Mouse (Mus musculus) hindbrain, embryonic 10.5 days (tissue): ENCODE data around the gene Csf3. TPM values are rescaled to one million over a fixed set of nuclear protein-coding genes. Genes with fewer than 3 reads are reported as not detected.
A peak's percentile ranks its signal among the peaks of the same experiment; 100 is the strongest.
"Not testable (repeated sequence)": the region's sequence is repeated elsewhere in the genome, so short reads cannot be mapped to it uniquely, and the experiment has no call there.

ENCODE experiments used
- DNase-seq: peaks from one replicate; pipeline ENCODE4 v3.0.0-alpha.2; 2017; ENCODE audit warnings: low spot score
- H3K27ac ChIP-seq: fragments of 300-500 bp; sonication (generic); 2 replicates; pipeline ENCODE4 v1.5.1; 2016; ENCODE audit warnings: mild to moderate bottlenecking, moderate library complexity
- H3K27me3 ChIP-seq: fragments of 300-500 bp; sonication (generic); 2 replicates; pipeline ENCODE4 v1.6.1; 2016; ENCODE audit warnings: mild to moderate bottlenecking; ENCODE audit not compliant: poor library complexity, insufficient read depth, severe bottlenecking
- H3K36me3 ChIP-seq: fragments of 300-500 bp; sonication (generic); 2 replicates; pipeline ENCODE4 v1.6.1; 2016; ENCODE audit warnings: mild to moderate bottlenecking, moderate library complexity
- H3K4me1 ChIP-seq: fragments of 300-500 bp; sonication (generic); replicated peaks from 2 replicates; pipeline ENCODE4 v1.6.1; 2016; ENCODE audit warnings: mild to moderate bottlenecking
- H3K4me3 ChIP-seq: fragments of 300-500 bp; sonication (generic); 2 replicates; pipeline ENCODE4 v1.5.1; 2016; ENCODE audit warnings: mild to moderate bottlenecking, moderate library complexity
- H3K9me3 ChIP-seq: fragments of 300-500 bp; sonication (generic); 2 replicates; pipeline ENCODE4 v1.6.1; 2016; ENCODE audit warnings: mild to moderate bottlenecking, moderate library complexity
- WGBS: fragments of 180-500 bp; shearing (Covaris S2); methylation state at CpG from one replicate; pipeline ENCODE4 v1.1.7; 2016; 5-methylcytosine and 5-hydroxymethylcytosine counted together
- polyA plus RNA-seq: library from polyadenylated mRNA; unstranded; fragments of >200 nt; fragmentation: Nextera tagmentation; extraction: Ambion mirVana; gene quantifications from 2 replicates; pipeline ENCODE4 v1.2.1, GENCODE M21; 2016

The Csf3 gene
- not detected in 2 replicates for polyA plus RNA-seq

- Histone ChIP-seq H3K27ac (no peak within 1 kb of the TSS), H3K4me1 (0 out of 2 replicates have a peak, but pooled peaks cover 10% of the 10 kb centered on the region), H3K9me3 (no peaks in the 10 kb centered on the region), H3K27me3 (no peaks in the 10 kb centered on the region; the same call in 1 of the 2 replicates), H3K36me3 (peaks cover 37% of the 10 kb centered on the region), H3K4me3 (no peak within 1 kb of the TSS)
- DNase-seq: no peak
- 45% methylated on average over 10 of the region's 10 CpGs for WGBS
Measured at GRCm38 (mm10) chr11:98701213-98701670, at the start of gene Csf3. Gene Csf3 (plus strand): TSS chr11:98701263.

GRCm38 (mm10) chr11:98655076-98655475, 46.0 kb upstream of the Csf3 start:
- 12% methylated on average over 7 of the region's 7 CpGs for WGBS
- not testable (repeated sequence) for H3K27ac ChIP-seq, H3K27me3 ChIP-seq, H3K9me3 ChIP-seq, H3K4me1 ChIP-seq, H3K36me3 ChIP-seq
- 0 out of 2 replicates have a peak overlapping the region, but pooled peaks have one; percentile 2 for H3K4me3 ChIP-seq
- DNase-seq: peak; percentile 58

GRCm38 (mm10) chr11:98660517-98660916, 40.5 kb upstream of the Csf3 start:
- WGBS: 14% methylated on average over 6 of the region's 6 CpGs
- H3K27me3 ChIP-seq: peaks cover 8% of the 10 kb centered on the region
- peaks cover 5% of the 10 kb centered on the region for H3K4me1 ChIP-seq
- no peaks in the 10 kb centered on the region for H3K9me3 ChIP-seq
- no peaks in the 10 kb centered on the region for H3K36me3 ChIP-seq
- peak overlapping the region; percentile 3; the same call in 1 of the 2 replicates for H3K4me3 ChIP-seq
- H3K27ac ChIP-seq: no peak overlapping the region
- peak; percentile 44 for DNase-seq

GRCm38 (mm10) chr11:98664091-98664490, 37.0 kb upstream of the Csf3 start, which contains the start of gene Gsdma:
Gene Gsdma (plus strand): TSS chr11:98664351.
- H3K27me3 ChIP-seq: peaks cover 36% of the 10 kb centered on the region
- H3K9me3 ChIP-seq: no peaks in the 10 kb centered on the region
- H3K36me3 ChIP-seq: no peaks in the 10 kb centered on the region
- peaks cover 5% of the 10 kb centered on the region for H3K4me1 ChIP-seq
- 18% methylated on average over 4 of the region's 4 CpGs for WGBS
- H3K4me3 ChIP-seq: no peak within 1 kb of the TSS
- no peak for DNase-seq
- H3K27ac ChIP-seq: no peak within 1 kb of the TSS

GRCm38 (mm10) chr11:98668984-98669383, 32.1 kb upstream of the Csf3 start:
- peaks cover 48% of the 10 kb centered on the region for H3K27me3 ChIP-seq
- 72% methylated on average over 2 of the region's 2 CpGs for WGBS

GRCm38 (mm10) chr11:98671284-98671815, 29.7 kb upstream of the Csf3 start:
- 76% methylated on average over 3 of the region's 3 CpGs for WGBS
- DNase-seq: no peak
- peaks cover 45% of the 10 kb centered on the region for H3K27me3 ChIP-seq
- no peaks in the 10 kb centered on the region for H3K9me3 ChIP-seq
- peaks cover 5% of the 10 kb centered on the region for H3K4me1 ChIP-seq
- no peaks in the 10 kb centered on the region for H3K36me3 ChIP-seq
- H3K27ac ChIP-seq: no peak overlapping the region
- H3K4me3 ChIP-seq: no peak overlapping the region

More at GRCm38 (mm10) chr11:98668984-98669383, 32.1 kb upstream of the Csf3 start:
- Histone ChIP-seq H3K4me1 (no peaks in the 10 kb centered on the region; the same call in none of the 2 replicates), H3K4me3 (no peak overlapping the region), H3K9me3 (no peaks in the 10 kb centered on the region), H3K36me3 (no peaks in the 10 kb centered on the region), H3K27ac (no peak overlapping the region)
- no peak for DNase-seq

- Histone ChIP-seq H3K4me3 (no peak overlapping the region), H3K27ac (no peak overlapping the region), H3K27me3 (peaks cover 40% of the 10 kb centered on the region), H3K9me3 (no peaks in the 10 kb centered on the region), H3K36me3 (no peaks in the 10 kb centered on the region), H3K4me1 (peaks cover 5% of the 10 kb centered on the region)
- DNase-seq: no peak
- 59% methylated on average over 5 of the region's 5 CpGs for WGBS
Measured at GRCm38 (mm10) chr11:98671857-98672256, 29.2 kb upstream of the Csf3 start.

GRCm38 (mm10) chr11:98672482-98672881, 28.6 kb upstream of the Csf3 start:
- Histone ChIP-seq H3K27ac (no peak overlapping the region), H3K27me3 (peaks cover 33% of the 10 kb centered on the region), H3K36me3 (no peaks in the 10 kb centered on the region), H3K4me3 (no peak overlapping the region), H3K4me1 (peaks cover 5% of the 10 kb centered on the region), H3K9me3 (no peaks in the 10 kb centered on the region)
- DNase-seq: no peak
- 87% methylated on average over 5 of the region's 5 CpGs for WGBS

GRCm38 (mm10) chr11:98673136-98673535, 27.9 kb upstream of the Csf3 start:
- not testable (repeated sequence) for H3K4me3 ChIP-seq, H3K36me3 ChIP-seq, H3K9me3 ChIP-seq, H3K27ac ChIP-seq, H3K4me1 ChIP-seq
- DNase-seq: peak; percentile 70
- WGBS: 12% methylated on average over 7 of the region's 7 CpGs
- H3K27me3 ChIP-seq: peaks cover 27% of the 10 kb centered on the region

- H3K9me3 ChIP-seq: no peaks in the 10 kb centered on the region
- no peak overlapping the region for H3K4me3 ChIP-seq
- no peaks in the 10 kb centered on the region for H3K36me3 ChIP-seq
- no peak overlapping the region for H3K27ac ChIP-seq
- H3K27me3 ChIP-seq: peaks cover 11% of the 10 kb centered on the region; the same call in 1 of the 2 replicates
- peaks cover 5% of the 10 kb centered on the region; the same call in 1 of the 2 replicates for H3K4me1 ChIP-seq
- 47% methylated on average over 7 of the region's 7 CpGs for WGBS
- no peak for DNase-seq
Measured at GRCm38 (mm10) chr11:98675829-98676363, 25.2 kb upstream of the Csf3 start.

- peaks cover 27% of the 10 kb centered on the region for H3K4me1 ChIP-seq
- H3K27ac ChIP-seq: no peak overlapping the region
- H3K36me3 ChIP-seq: peaks cover 7% of the 10 kb centered on the region; the same call in 1 of the 2 replicates
- WGBS: 92% methylated on average over 1 of the region's 1 CpGs
- H3K4me3 ChIP-seq: no peak overlapping the region
- no peaks in the 10 kb centered on the region for H3K9me3 ChIP-seq
- no peaks in the 10 kb centered on the region for H3K27me3 ChIP-seq
- DNase-seq: no peak
Measured at GRCm38 (mm10) chr11:98680023-98680422, 21.0 kb upstream of the Csf3 start.

GRCm38 (mm10) chr11:98680595-98680994, 20.5 kb upstream of the Csf3 start:
- not testable (repeated sequence) for H3K9me3 ChIP-seq, H3K27ac ChIP-seq, DNase-seq, H3K27me3 ChIP-seq, H3K4me3 ChIP-seq
- Histone ChIP-seq H3K36me3 (peaks cover 13% of the 10 kb centered on the region), H3K4me1 (peaks cover 27% of the 10 kb centered on the region)
- 87% methylated on average over 4 of the region's 4 CpGs for WGBS

- Histone ChIP-seq H3K9me3 (no peaks in the 10 kb centered on the region), H3K27me3 (no peaks in the 10 kb centered on the region), H3K4me1 (peaks cover 23% of the 10 kb centered on the region), H3K4me3 (no peak overlapping the region), H3K27ac (peak overlapping the region; percentile 94; the same call in 1 of the 2 replicates), H3K36me3 (peaks cover 19% of the 10 kb centered on the region)
- no peak for DNase-seq
- WGBS: 87% methylated on average over 4 of the region's 4 CpGs
Measured at GRCm38 (mm10) chr11:98681186-98681585, 19.9 kb upstream of the Csf3 start.
